Mouse (Mus musculus) heart, adult 8-10 months (tissue): ENCODE results near the gene Tmem178b. TPM values are rescaled to one million over a fixed set of nuclear protein-coding genes. Genes with fewer than 3 reads are reported as not detected.

Experiments used
- DNase-seq: peaks from one replicate; pipeline ENCODE4 v3.0.0; 2022; ENCODE audit warnings: low spot score
- total RNA-seq, 4 experiments: library from RNA; stranded (reverse); gene quantifications; 2 replicates each; pipeline ENCODE4 v1.2.4; 2022

Tmem178b gene
- total RNA-seq, 4 experiments from 2014 or later = 0.69 to 1.6 (median 1.1) TPM

DNA sequence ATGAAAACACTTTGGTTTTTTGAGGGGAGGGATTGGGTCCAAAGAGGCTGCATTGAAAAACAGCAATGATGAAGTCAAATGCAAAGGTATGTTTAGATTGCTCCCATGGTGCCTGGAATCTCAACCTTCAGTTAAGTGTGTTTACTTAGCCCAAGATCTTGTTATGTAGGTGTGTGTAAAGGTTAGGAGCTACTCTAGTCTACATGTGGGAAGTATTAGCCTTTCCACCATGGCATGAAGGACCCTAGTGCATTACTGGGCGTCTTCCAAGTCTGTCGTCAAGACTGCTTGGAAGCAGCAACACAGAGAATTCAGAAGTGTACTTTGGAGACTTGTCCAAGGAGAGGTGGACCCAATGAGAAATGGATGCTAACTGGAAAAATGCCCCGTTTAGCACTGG lies 205.3 kb downstream of the Tmem178b start:
- DNase-seq = no peak

DNA sequence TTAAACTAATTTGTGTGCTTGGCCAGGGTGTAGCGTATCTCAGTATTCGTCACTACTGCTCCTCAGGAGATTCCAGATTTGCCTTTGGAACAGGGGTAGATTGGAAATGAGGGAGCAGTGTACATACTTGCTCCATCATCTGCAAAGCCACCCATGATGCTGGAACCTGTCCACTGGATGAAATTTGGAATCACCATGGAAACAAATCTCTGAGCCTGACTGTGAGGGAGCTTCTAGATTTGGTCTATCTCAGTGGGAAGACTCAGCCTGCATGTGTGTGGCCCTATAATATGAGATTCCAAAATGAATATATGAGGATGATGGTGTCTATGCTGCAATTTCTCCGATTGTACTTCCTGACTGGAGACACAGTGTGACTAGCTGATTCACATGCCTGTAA lies 210.7 kb downstream of the Tmem178b start:
- DNase-seq = no peak

- DNase-seq = no peak
Measured at GRCm38 (mm10) chr6:40091250-40091651, 218.2 kb downstream of the Tmem178b start.

DNA sequence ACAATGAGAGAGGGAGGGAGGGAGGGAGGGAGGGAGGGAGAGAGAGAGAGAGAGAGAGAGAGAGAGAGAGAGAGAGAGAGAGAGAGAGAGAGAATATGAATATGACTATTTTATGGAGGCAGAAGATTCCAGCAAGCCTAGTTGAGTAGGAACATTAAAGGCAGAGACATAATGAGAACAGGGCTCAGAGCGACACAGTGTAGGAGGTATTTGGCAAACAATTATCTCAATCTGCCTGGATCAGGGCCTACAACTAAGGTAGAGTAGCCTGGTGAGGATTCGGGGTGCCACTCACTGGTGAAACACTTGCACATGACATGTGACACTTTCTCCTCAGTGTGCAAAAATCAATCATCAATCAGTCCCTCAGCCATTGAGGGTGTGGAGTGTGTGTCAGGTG lies 225.4 kb downstream of the Tmem178b start:
- DNase-seq = no peak

DNA sequence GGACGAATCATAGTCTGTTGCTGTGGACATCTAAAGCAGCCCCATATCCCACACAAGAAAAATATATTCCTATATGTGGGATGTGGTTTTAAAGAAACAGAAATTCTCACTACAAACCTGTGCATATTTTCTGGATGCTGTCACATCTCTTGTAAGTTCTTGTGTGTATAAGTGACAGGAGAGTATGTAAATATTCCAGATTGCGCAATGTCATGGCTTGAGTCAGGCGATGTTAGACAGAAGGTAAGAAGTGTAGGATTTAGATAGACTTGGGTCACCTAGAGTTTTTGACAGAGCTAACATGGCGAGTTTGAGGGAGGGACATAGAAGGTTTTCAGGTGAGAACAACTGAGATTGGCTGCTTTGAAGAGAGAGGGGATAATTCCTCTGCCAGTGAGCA lies 228.7 kb downstream of the Tmem178b start:
- DNase-seq = no peak

DNA sequence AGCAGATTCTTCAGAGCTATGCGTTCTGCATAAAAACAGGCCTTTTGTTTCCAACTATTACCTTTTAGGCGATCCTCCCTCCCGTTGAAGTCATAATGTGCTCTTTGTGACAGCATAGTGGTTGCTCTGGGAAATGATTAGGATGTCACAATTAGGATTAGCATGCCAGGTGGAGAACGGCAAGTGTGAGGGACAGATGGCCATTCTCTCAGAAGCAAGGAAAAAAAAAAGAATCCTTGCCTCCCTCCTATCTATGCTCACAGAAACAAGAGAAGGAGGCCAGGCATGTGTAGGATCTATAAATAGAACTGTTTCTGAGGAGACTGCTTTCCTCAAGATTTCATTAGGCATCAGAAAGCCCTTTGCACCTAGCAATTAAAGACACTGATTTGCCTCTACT lies 229.8 kb downstream of the Tmem178b start:
- DNase-seq = no peak

GRCm38 (mm10) chr6:40110029-40110428 lies 237.0 kb downstream of the Tmem178b start:
- no peak for DNase-seq

GRCm38 (mm10) chr6:40110729-40111128 lies 237.7 kb downstream of the Tmem178b start:
- DNase-seq = no peak

- no peak for DNase-seq
Measured at GRCm38 (mm10) chr6:40112488-40112887, 239.4 kb downstream of the Tmem178b start.

DNA sequence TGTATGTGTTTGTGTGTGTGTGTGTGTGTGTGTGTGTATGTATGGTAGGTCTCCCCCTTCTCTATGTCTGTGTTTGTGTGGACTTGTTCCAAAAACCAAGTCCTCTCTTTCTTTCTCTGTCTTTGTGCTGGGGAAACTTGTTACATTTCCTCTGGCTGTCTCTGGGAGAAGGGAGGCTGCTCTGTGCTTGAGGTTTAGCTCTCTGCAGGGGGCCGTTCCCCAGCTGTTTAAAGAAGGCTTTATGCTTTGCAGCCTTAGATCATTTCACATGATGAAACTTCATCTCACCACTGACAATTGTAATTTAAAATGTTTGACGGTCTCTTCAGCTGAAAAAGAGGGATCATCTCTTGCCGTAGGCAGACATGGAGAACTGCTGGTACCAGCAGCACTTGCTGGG lies 243.2 kb downstream of the Tmem178b start:
- DNase-seq = no peak

GRCm38 (mm10) chr6:40120176-40120575 lies 247.1 kb downstream of the Tmem178b start:
- no peak for DNase-seq

DNA sequence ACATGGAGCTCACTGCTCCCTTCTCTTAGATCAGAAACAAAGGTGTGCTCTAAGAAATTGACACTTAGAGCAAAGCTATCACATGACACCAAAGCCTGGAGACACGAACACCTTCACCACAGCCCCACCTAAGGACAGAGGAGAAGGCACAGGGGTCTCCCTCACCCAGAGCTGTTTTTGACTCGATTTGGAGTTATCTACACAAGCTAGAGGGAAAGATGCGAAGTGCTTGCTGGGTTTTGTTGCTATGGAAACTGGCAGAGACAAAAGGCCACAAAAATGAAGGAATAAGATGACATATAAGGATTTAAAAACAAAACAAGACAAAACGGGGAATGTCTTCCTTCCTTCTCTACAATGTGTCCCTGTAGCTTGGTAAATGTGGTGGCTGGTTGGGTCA lies 248.4 kb downstream of the Tmem178b start:
- no peak for DNase-seq

GRCm38 (mm10) chr6:40123070-40123690 lies 250.1 kb downstream of the Tmem178b start:
- DNase-seq = peak; percentile 4

GRCm38 (mm10) chr6:40123960-40124359 lies 250.9 kb downstream of the Tmem178b start:
- DNase-seq = no peak

- no peak for DNase-seq
Measured at GRCm38 (mm10) chr6:40128716-40129115, 255.6 kb downstream of the Tmem178b start.

- DNase-seq = no peak
Measured at GRCm38 (mm10) chr6:40131936-40132335, 258.9 kb downstream of the Tmem178b start.

DNA sequence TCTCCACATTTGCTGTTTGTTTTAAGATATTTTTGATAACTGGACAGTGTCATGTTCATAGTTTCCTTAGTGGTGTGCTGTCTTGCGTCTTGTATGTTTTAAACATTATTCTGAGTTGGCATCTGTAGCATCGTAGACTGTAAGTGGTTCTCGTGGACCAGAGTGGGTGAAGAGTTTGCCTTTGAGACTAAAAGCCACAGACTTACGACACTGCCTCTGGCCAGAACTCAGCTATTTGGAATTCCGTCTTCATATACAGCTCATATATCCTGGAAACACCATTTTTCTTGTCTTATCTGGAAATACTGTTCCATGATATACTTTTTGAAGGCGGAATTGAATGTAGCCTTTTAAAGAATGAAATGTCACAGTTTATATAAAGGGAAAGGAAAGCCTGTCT lies 260.4 kb downstream of the Tmem178b start:
- no peak for DNase-seq

DNA sequence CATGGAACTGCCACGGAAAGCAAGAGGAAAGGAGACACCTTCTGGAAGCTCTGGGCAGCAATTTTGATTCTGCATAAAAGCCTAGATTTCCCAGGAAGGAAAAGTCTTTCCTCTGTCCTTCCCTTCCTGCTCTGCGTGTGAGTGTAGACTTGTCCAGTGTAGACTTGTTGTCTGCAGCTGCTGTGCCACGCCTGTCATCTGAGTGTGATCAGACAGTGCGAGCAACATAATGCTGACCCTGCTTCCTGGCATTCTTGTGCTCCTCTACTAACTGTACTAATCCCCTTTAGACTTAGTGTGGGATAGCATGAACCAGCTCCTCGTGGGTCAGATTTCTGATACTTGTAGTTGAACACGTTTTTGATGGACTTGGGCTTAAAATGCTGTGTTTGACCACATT lies 262.6 kb downstream of the Tmem178b start:
- DNase-seq = no peak

DNA sequence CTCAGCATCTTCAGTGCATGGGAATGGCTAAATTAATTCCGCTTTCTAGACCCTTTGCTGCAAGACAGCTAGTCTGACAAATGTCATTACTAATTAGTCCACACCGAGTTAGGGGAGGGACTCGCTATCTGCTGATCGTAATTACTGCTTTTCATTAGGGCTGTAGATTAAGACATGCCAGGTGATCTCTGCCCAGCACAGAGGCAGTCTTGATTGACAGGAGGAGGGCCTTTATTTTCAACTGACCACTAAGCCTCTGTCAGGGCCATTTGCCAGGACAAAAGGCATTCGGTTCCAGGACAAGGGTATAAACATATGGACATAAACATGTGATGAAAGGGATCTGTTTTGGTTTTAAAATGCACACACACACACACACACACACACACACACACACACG lies 264.3 kb downstream of the Tmem178b start:
- no peak for DNase-seq

DNA sequence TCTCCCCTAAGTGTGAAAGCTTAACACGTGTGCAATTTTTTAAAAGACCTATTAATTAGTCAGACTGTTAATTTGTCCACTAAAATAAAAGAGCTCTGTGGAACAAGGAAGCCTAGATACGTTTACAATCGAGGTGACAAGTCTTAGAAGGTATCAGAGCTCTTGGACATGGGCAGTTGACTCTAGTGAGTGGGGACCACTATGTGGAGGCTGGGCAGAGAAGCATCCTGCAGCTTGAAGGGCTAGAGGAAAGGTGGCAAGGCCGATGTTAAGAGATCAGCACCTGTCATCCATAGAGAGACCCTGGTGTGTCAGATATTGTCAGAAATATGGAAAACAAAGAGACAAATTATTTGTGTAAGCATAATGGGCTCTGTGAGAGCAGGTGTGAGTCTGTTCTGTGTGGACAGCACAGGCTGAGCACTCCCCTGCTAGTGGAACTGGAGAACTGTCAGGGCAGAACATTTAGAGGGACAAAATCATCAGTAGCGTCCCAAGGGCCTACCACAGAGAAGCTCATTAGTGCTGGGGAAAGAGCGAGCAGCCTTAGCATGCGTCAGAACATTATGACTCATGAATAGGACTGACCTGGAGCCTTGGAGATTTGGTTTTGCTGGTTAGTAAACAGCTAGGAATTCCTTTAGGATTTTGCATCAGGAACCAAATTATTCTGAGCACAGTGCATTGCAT lies 264.9 kb downstream of the Tmem178b start:
- DNase-seq = no peak

GRCm38 (mm10) chr6:40142582-40142981 lies 269.5 kb downstream of the Tmem178b start:
- no peak for DNase-seq

GRCm38 (mm10) chr6:40144371-40144770 lies 271.3 kb downstream of the Tmem178b start:
- DNase-seq = no peak

DNA sequence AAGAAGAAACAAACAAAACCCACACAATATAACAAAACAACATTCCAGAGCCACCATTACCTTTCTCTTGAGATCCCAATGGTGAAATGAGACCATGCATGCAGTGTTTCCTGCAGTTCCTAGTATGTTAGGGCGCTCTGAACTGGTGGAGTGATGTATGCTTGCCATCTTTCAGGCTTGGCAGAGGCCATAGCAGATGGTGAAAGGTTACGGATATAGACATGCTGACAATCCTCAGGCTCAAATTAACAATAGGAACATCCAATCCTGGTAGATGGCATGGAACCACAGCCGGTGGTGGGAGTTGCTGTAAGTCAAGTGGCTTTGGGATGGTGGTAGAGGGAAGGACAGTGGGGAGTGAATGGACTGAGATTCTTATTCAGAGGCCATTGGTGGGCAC lies 272.5 kb downstream of the Tmem178b start:
- no peak for DNase-seq

DNA sequence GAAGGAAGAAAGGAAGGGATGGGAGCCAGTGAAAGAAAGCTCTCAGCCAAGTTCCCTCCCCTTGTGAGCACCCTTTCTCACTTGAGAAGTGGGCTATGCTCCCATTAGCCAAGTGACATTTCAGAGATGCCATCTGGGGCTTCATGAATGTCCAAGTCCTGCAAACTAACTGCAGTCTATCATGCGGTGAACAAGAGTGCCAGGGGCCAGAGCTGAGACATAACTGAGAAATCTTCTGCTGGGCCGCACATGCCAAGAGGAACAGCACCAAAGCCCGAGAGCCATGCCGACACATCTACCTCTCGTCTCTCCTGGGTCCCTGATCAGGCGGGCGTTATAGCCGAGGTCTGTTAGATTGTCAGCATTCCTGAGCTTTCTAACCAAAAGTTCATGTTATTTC lies 279.2 kb downstream of the Tmem178b start:
- no peak for DNase-seq
